Mouse (Mus musculus): ENCODE data around the gene Mbnl2. TPM values are rescaled to one million over a fixed set of nuclear protein-coding genes. Genes with fewer than 3 reads are reported as not detected.

Gene Mbnl2
- polyA plus RNA-seq, 1 experiment from 2014 or later, result 28.9 TPM

DNA sequence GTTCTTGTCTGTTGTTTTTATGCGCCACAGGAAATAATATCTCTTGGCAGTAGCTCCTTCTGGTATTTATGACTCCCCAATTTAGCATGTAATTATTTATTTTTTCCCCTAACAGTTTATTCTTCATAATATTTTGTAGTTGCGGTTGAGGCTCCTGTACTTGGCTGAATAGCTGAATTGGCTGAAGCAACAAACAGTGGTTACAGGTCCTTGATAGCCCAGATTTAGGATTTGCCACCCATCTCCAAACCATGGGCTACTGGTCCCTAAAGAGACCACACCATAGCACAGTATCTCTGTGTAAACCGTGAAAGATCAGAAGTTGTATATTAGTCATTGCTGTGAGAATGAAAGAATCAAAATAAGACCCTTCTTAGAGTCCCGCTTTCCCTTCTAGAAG, 25.3 kb downstream of the Mbnl2 start:
- H3K4me1 ChIP-seq, result peaks cover 36% of the 10 kb centered on the region
- no peak overlapping the region for H3K4me3 ChIP-seq (replicated peaks)
- no peak overlapping the region for H3K4me2 ChIP-seq
- H3K9me3 ChIP-seq (replicated peaks), result no peaks in the 10 kb centered on the region
- H3K27me3 ChIP-seq (replicated peaks), result no peaks in the 10 kb centered on the region
- no peak overlapping the region for H3K27ac ChIP-seq (replicated peaks)
- no peaks in the 10 kb centered on the region for H3K36me3 ChIP-seq
- 84% methylated on average over 4 of the region's 4 CpGs for WGBS
- no peak overlapping the region for H3K9ac ChIP-seq (replicated peaks)
- no peak for ATAC-seq (ENCODE audit: low FRiP score)

DNA sequence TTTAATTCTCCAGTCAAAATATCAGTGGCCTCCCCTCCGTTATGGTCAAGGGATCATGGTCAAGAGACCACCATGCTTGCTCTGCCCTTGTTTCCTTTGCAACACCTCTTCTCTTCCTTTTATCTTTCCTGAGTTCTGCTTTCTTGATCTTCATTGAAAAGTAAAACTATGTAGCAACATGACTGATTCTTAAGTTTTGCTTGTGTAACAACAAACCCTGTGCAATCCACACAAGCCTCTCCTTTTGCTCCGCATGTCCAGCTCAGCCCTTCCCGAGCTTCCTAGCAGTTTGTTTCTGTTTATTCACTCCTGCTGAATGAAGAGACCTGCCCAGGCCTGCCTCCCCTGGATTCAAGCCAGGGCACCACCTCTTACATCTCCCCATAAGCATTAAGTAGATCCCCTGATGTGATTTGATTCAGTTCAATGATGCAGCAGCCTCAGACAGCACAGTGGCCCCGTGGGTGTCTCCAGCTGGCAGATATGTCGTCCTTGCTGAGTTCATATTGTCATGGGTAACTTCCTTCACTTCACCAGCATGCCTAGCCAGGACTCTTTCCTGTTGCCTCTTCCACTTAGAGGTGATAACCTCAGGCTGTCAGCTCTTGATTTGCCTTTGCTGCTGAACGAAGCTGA, 27.6 kb downstream of the Mbnl2 start:
- H3K4me1 ChIP-seq, result peaks cover 26% of the 10 kb centered on the region
- 34% methylated on average over 6 of the region's 6 CpGs for WGBS
- H3K9ac ChIP-seq (replicated peaks), result no peak overlapping the region
- H3K4me2 ChIP-seq, result no peak overlapping the region
- no peaks in the 10 kb centered on the region for H3K27me3 ChIP-seq (replicated peaks)
- no peak overlapping the region for H3K4me3 ChIP-seq (replicated peaks)
- H3K36me3 ChIP-seq, result no peaks in the 10 kb centered on the region
- ATAC-seq (ENCODE audit: low FRiP score), result no peak
- 0 out of 2 replicates have a peak overlapping the region, but pooled peaks have one; percentile 3 for H3K27ac ChIP-seq (replicated peaks)
- no peaks in the 10 kb centered on the region for H3K9me3 ChIP-seq (replicated peaks)

DNA sequence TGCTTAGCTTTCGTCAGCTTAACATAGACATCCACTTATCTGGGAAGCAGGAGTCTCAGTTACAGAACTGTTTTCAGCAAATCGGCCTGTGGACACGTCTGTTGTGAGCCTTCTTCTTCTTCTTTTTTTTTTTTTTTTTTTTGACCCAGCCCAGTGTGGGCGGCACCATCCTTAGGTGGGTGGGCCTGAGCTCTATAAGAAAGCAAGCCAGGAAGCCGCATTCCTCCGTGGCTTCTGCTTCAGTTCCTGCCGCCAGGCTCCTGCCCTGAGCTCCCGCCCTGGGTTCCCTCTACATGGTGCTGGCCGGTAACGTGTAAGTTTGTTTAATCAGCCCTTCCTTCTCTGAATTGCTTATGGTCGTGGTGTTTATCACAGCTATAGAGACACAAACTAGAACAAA, 30.8 kb downstream of the Mbnl2 start:
- ATAC-seq (ENCODE audit: low FRiP score), result no peak
- WGBS, result 80% methylated on average over 11 of the region's 11 CpGs
- H3K9me3 ChIP-seq (replicated peaks), result no peaks in the 10 kb centered on the region
- no peak overlapping the region for H3K9ac ChIP-seq (replicated peaks)
- H3K4me3 ChIP-seq (replicated peaks), result no peak overlapping the region
- H3K27me3 ChIP-seq (replicated peaks), result no peaks in the 10 kb centered on the region
- no peak overlapping the region for H3K27ac ChIP-seq (replicated peaks)
- H3K36me3 ChIP-seq, result no peaks in the 10 kb centered on the region
- H3K4me1 ChIP-seq, result peaks cover 40% of the 10 kb centered on the region
- no peak overlapping the region for H3K4me2 ChIP-seq

DNA sequence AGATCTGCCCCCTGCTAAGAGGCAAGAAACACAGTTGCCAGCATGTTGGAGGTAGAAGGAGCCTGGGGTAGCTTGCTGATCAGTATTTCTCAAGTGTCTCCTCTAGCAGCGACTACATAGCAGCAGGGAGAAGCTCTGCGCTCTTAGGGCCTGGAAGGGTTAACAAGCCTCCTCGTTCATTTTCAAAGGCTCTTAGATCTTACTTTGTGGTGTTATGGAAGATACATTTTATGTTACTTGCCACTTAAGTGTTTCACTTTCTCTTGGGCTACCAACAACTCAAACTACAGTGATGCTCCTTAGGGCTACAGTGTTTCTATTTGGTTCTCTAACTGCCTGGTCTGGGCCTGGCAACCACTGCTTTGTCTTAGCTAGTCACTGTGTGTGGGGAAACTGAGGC, 31.9 kb downstream of the Mbnl2 start:
- H3K9ac ChIP-seq (replicated peaks), result no peak overlapping the region
- no peak overlapping the region for H3K4me3 ChIP-seq (replicated peaks)
- H3K27me3 ChIP-seq (replicated peaks), result no peaks in the 10 kb centered on the region
- no peaks in the 10 kb centered on the region for H3K9me3 ChIP-seq (replicated peaks)
- H3K4me1 ChIP-seq, result peaks cover 43% of the 10 kb centered on the region
- no peak overlapping the region for H3K4me2 ChIP-seq
- no peak for ATAC-seq (ENCODE audit: low FRiP score)
- 65% methylated on average over 3 of the region's 3 CpGs for WGBS
- H3K36me3 ChIP-seq, result no peaks in the 10 kb centered on the region
- no peak overlapping the region for H3K27ac ChIP-seq (replicated peaks)

DNA sequence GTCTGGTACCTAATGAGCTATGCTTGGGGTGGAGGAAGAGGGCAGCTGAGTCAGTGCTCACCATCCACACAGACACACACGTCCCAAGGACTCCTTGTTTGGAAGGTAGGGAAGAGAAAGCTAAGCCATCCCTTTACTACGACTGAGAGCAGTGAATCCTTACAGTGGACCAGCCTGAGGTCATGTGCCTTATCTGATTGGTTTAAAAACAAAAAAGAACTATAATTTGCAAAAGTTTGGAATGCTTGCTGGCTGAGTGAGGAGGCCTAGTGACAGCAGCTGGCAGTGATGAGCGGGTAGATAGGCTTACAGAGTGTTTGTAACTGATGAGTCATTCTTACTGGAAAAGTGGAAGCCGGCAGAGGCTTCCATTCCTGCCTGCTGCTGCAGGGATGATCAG, 32.5 kb downstream of the Mbnl2 start:
- Histone ChIP-seq H3K4me3 (replicated peaks) (no peak overlapping the region), H3K27ac (replicated peaks) (no peak overlapping the region), H3K9ac (replicated peaks) (no peak overlapping the region), H3K4me1 (peaks cover 41% of the 10 kb centered on the region), H3K27me3 (replicated peaks) (no peaks in the 10 kb centered on the region), H3K36me3 (no peaks in the 10 kb centered on the region), H3K4me2 (no peak overlapping the region), H3K9me3 (replicated peaks) (no peaks in the 10 kb centered on the region)
- ATAC-seq (ENCODE audit: low FRiP score), result no peak
- WGBS, result 72% methylated on average over 4 of the region's 4 CpGs

DNA sequence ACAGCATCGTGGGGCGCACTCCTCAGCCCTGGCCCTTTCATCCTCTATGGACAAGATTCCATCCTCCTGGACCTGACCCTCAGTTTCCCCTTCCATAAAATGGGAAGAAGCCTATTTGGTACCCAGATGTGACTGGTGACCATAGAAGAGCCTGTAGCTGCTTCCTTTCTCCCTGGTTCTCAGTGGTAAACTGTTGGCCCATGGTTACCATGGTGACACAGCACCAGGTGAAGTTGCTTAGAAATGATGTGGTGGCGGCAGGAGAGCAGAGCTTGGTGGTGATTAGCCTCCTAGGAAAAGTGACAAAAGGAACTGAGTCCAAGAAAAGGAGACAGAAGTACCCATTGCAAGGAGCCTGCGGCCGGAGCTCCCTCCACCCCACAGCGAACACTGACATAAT, 34.2 kb downstream of the Mbnl2 start:
- ATAC-seq (ENCODE audit: low FRiP score), result no peak

DNA sequence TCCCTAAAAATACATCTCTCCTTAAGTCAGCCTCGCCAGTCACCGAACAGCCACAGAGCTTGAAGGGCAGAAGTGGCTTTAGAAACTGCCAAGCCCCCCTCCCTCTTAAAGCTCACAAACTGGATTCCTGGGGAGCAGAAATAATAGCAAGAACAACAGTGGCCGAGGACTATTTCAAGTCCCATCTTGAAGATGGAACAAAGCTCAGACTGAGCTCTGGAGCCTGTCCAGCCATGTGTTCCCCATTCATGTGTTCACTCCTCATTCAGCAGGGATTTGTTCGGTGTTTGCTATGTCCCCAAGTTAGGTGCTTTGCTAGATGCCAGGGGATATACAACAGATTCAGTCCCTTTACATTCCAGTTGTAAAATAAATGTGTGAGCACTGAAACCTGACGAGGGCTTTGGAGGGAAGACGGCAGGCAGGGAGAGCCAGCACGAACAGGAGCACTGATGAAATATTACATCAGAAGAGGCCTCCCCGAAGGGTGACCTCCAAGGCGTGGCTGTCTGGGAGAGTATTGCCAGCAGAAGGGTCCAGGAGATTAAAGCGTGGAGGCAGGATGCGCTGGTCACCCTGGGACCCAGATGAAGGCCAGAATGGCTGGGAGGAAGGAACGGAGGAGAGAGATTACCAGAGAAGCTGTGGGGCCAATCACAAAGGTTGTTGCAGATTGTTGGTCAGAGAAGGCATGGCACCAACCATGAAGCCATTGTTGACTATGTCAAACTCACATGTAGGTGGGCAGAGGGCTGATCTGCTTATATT, 36.0 kb downstream of the Mbnl2 start:
- Histone ChIP-seq H3K9me3 (replicated peaks) (no peaks in the 10 kb centered on the region), H3K27ac (replicated peaks) (no peak overlapping the region), H3K27me3 (replicated peaks) (no peaks in the 10 kb centered on the region), H3K4me1 (peaks cover 36% of the 10 kb centered on the region), H3K4me2 (no peak overlapping the region), H3K36me3 (no peaks in the 10 kb centered on the region), H3K4me3 (replicated peaks) (no peak overlapping the region), H3K9ac (replicated peaks) (no peak overlapping the region)
- ATAC-seq (ENCODE audit: low FRiP score), result no peak
- 50% methylated on average over 12 of the region's 12 CpGs for WGBS

More for the DNA sequence above, 34.2 kb downstream of the Mbnl2 start:
- Histone ChIP-seq H3K36me3 (no peaks in the 10 kb centered on the region), H3K4me1 (peaks cover 36% of the 10 kb centered on the region), H3K27me3 (replicated peaks) (no peaks in the 10 kb centered on the region), H3K9ac (replicated peaks) (no peak overlapping the region), H3K4me3 (replicated peaks) (no peak overlapping the region), H3K4me2 (no peak overlapping the region), H3K27ac (replicated peaks) (no peak overlapping the region), H3K9me3 (replicated peaks) (no peaks in the 10 kb centered on the region)
- WGBS, result 80% methylated on average over 6 of the region's 6 CpGs

DNA sequence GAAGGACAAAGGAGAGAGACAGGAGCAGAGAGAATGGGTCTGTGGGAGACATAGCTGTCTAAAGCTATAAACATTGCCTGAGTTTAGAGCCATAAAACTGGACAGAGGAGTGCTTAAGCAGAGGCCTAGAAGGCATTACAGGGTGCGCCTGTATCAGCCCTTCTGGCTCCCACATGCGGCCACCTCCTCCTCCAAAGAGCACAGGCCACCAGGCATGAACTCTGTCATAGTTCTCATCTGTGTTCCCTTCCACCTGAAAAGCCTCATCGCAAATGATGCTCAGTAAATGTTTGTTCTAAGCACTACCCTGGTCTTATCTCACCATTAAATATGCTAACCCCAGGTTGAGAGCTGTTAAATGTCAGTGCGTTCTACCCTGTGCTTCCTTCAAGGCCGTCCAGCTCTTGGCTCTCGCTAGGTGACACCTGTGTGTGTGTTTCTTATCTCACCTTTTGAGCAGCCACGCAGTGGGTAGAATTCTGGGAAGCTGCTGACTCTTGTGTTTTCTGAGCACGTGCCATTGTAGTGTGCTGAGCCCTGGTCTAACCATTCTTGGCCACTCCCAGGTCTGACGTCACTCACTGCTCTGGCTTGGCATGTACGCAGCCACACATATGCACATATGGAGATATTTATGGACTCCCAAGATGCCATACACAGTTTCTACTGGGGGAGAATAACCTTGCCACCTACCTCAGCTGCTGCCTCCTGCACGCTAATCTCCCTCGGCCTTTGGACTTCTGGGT, 37.4 kb downstream of the Mbnl2 start:
- H3K4me2 ChIP-seq, result no peak overlapping the region
- no peaks in the 10 kb centered on the region for H3K9me3 ChIP-seq (replicated peaks)
- ATAC-seq (ENCODE audit: low FRiP score), result no peak
- peaks cover 26% of the 10 kb centered on the region for H3K4me1 ChIP-seq
- H3K27me3 ChIP-seq (replicated peaks), result no peaks in the 10 kb centered on the region
- no peak overlapping the region for H3K9ac ChIP-seq (replicated peaks)
- H3K36me3 ChIP-seq, result no peaks in the 10 kb centered on the region
- H3K27ac ChIP-seq (replicated peaks), result no peak overlapping the region
- 90% methylated on average over 12 of the region's 12 CpGs for WGBS
- H3K4me3 ChIP-seq (replicated peaks), result no peak overlapping the region

DNA sequence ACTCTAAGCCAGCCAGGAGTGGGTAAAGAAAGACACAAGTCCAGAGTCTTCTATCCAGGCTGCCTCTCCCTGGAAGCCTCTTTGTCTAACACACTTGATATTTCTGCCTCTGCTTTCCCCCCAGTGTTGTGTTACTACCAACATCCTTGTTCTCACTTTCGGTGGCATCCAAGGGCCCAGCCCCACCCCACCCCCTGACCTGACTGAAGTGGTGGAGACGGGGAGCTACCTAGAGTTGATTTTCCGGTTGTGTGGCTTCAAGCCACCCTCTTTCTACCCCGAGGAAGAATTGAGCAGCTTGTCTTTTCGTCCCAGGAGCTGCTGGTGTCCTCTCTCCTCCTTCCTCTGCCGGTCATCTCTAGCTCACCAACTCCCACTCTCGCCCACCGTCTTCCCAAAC, 38.0 kb downstream of the Mbnl2 start:
- 91% methylated on average over 8 of the region's 8 CpGs for WGBS

DNA sequence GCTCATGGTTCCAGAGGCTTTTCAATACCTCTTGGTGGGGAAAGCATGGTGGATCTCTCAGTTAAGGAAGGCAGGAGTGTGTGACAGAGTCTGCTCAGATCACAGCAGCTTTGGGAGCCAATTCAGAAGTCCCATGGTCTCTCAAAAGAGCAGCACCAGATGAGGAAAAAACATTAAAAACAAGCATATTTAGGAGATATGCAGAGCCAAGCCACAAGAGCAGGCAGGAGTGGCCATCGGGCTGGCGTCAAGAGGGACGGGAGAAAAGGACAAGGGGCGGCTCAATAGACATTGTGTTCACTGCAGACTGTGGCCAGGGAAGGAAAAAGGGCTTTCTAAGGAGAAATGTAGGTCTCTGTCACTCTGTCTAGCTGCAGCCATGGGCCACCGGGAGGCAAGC, 40.3 kb downstream of the Mbnl2 start:
- H3K36me3 ChIP-seq, result no peaks in the 10 kb centered on the region
- no peaks in the 10 kb centered on the region for H3K9me3 ChIP-seq (replicated peaks)
- WGBS, result 74% methylated on average over 5 of the region's 5 CpGs
- ATAC-seq (ENCODE audit: low FRiP score), result no peak
- H3K9ac ChIP-seq (replicated peaks), result no peak overlapping the region
- H3K27me3 ChIP-seq (replicated peaks), result no peaks in the 10 kb centered on the region
- no peak overlapping the region for H3K4me2 ChIP-seq
- H3K4me1 ChIP-seq, result peaks cover 11% of the 10 kb centered on the region
- H3K27ac ChIP-seq (replicated peaks), result no peak overlapping the region
- H3K4me3 ChIP-seq (replicated peaks), result no peak overlapping the region

More for the DNA sequence above, 38.0 kb downstream of the Mbnl2 start:
- H3K9me3 ChIP-seq (replicated peaks), result no peaks in the 10 kb centered on the region
- no peak overlapping the region for H3K27ac ChIP-seq (replicated peaks)
- no peak overlapping the region for H3K4me3 ChIP-seq (replicated peaks)
- H3K9ac ChIP-seq (replicated peaks), result no peak overlapping the region
- peaks cover 25% of the 10 kb centered on the region for H3K4me1 ChIP-seq
- no peak for ATAC-seq (ENCODE audit: low FRiP score)
- H3K4me2 ChIP-seq, result no peak overlapping the region
- H3K27me3 ChIP-seq (replicated peaks), result no peaks in the 10 kb centered on the region
- H3K36me3 ChIP-seq, result no peaks in the 10 kb centered on the region

DNA sequence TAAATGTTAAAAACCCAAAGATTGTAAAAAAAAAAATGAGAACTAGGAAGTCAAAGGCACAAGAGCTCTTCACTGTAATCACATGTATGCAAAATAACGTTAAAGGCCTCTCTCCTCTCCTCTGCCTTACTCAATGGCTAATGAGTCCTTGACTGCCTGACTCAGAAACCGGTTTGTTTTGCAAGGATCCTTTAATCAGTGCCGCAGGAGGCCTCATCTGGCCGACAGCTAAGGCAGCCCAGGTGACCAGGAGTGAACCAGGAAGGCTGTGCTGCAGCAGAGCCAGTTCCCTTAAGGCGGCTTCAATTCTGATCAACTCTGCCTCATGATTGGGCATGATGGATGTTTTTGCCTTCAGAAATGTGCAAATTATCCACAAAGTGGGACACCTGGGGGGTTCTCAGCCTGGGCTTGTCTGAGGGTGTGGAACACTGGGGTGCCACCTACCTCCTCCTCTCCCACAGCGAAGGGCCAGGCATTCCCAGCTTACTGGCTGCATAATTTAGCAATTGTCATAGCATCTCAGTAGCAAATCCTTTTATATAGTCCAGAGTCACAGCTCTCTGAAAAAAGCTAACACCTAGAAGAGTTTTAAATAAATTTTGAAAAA, 43.0 kb downstream of the Mbnl2 start:
- no peak overlapping the region for H3K9ac ChIP-seq (replicated peaks)
- H3K27me3 ChIP-seq (replicated peaks), result no peaks in the 10 kb centered on the region
- H3K4me3 ChIP-seq (replicated peaks), result no peak overlapping the region
- H3K9me3 ChIP-seq (replicated peaks), result no peaks in the 10 kb centered on the region
- peaks cover 3% of the 10 kb centered on the region; the same call in 1 of the 2 replicates for H3K4me1 ChIP-seq
- ATAC-seq (ENCODE audit: low FRiP score), result no peak
- H3K36me3 ChIP-seq, result no peaks in the 10 kb centered on the region
- H3K4me2 ChIP-seq, result no peak overlapping the region
- H3K27ac ChIP-seq (replicated peaks), result no peak overlapping the region
- 33% methylated on average over 6 of the region's 6 CpGs for WGBS
